Mouse (Mus musculus) midbrain, embryonic 10.5 days (tissue): ENCODE measurements around the gene Hsf3. TPM values are rescaled to one million over a fixed set of nuclear protein-coding genes. Genes with fewer than 3 reads are reported as not detected.

Source experiments
- polyA plus RNA-seq: library from polyadenylated mRNA; unstranded; fragments of >200 nt; fragmentation: Nextera tagmentation; extraction: Ambion mirVana; gene quantifications from 2 replicates; pipeline ENCODE4 v1.2.1, GENCODE M21; 2016

Hsf3 gene
- polyA plus RNA-seq, 1 experiment from 2014 or later: 0.19 TPM

Other genes with a start within 250 kb of the Hsf3 start
- gene Vsig4, start 162.9 kb downstream of the Hsf3 start, polyA plus RNA-seq: not detected in 2 replicates
- gene Heph, start 935 bp downstream of the Hsf3 start, polyA plus RNA-seq: 16.9 and 17.7 TPM in 2 replicates